Mouse (Mus musculus) CH12.LX (cell line): ENCODE results near the gene Coro6.

ENCODE experiments used
- CHD2 ChIP-seq: IDR thresholded peaks from 2 replicates; pipeline ENCODE4 v1.6.1; 2011; ENCODE audit warnings: low read length, improper control_type of control experiment
- CTCF ChIP-seq, 2 experiments: IDR thresholded peaks in 1 of 2; conservative IDR thresholded peaks in 1 of 2; 2 replicates each; pipeline ENCODE4 v1.5.1; 2011 to 2012; ENCODE audit warnings: low read depth in 2 of 2, low read length in 2 of 2, improper control_type of control experiment in 1 of 2, inconsistent platforms in 1 of 2, mild to moderate bottlenecking in 1 of 2, moderate library complexity in 1 of 2
- EP300 ChIP-seq: IDR thresholded peaks from 2 replicates; pipeline ENCODE4 v1.6.1; 2011; ENCODE audit warnings: low read length, improper control_type of control experiment
- ETS1 ChIP-seq: conservative IDR thresholded peaks from 2 replicates; pipeline ENCODE4 v1.6.1; 2012; ENCODE audit warnings: low read depth, mild to moderate bottlenecking, inconsistent platforms, low read length, improper control_type of control experiment, moderate library complexity
- MAFK ChIP-seq: IDR thresholded peaks from 2 replicates; pipeline ENCODE4 v1.6.1; 2011; ENCODE audit warnings: low read length, improper control_type of control experiment; ENCODE audit not compliant: insufficient replicate concordance
- POLR2A ChIP-seq: IDR thresholded peaks from 2 replicates; pipeline ENCODE4 v1.6.1; 2011; ENCODE audit warnings: low read depth, mild to moderate bottlenecking, improper control_type of control experiment, low read length
- SIN3A ChIP-seq: IDR thresholded peaks from 2 replicates; pipeline ENCODE4 v1.6.1; 2012; ENCODE audit warnings: low read length, improper control_type of control experiment, inconsistent platforms
- TBP ChIP-seq: conservative IDR thresholded peaks from 2 replicates; pipeline ENCODE4 v1.6.1; 2011; ENCODE audit warnings: low read depth, low read length, improper control_type of control experiment
- USF2 ChIP-seq: conservative IDR thresholded peaks from 2 replicates; pipeline ENCODE4 v1.6.1; 2011; ENCODE audit warnings: low read depth, low read length, improper control_type of control experiment
- ZMIZ1 ChIP-seq: IDR thresholded peaks from 2 replicates; pipeline ENCODE4 v1.6.1; 2012; ENCODE audit warnings: low read depth, mild to moderate bottlenecking, inconsistent platforms, low read length, improper control_type of control experiment

GRCm38 (mm10) chr11:77492911-77493332 is 30.7 kb downstream of the Coro6 start:
- TF ChIP-seq MAFK (no peak), POLR2A (peak; percentile 83), CHD2 (no peak), TBP (no peak), USF2 (no peak), EP300 (no peak), ZMIZ1 (peak; percentile 85), CTCF (conservative IDR thresholded peaks at IDR 0.05 in 1 of 2, IDR thresholded peaks at IDR 0.05 in 1 of 2; ENCODE audit: low read depth in 2 of 2, low read length in 2 of 2) (peak in 1 of 2 experiments; percentile 7; a peak in 1 of 4 replicates), SIN3A (peak; percentile 38), ETS1 (no peak)
